Mouse (Mus musculus) cerebellum, adult 2 months (tissue): ENCODE measurements at regions not wholly inside any gene's neighbourhood (a gene's known extent, or its start where the extent isn't known, plus 50 kb on each side); places are given as distances from the start of the nearest gene placed in this dataset.

Experiments
- CTCF ChIP-seq: fragments of 200-500 bp; IDR thresholded peaks from 2 replicates; pipeline ENCODE4 v1.5.1; 2011; ENCODE audit warnings: low read depth, mild to moderate bottlenecking, control low read depth, low read length, moderate library complexity, borderline replicate concordance; ENCODE audit not compliant: insufficient read depth
- POLR2A ChIP-seq: fragments of 200-500 bp; IDR thresholded peaks from 2 replicates; pipeline ENCODE4 v1.6.1; 2011; ENCODE audit warnings: low read length, control low read depth, borderline replicate concordance; ENCODE audit not compliant: insufficient read depth

- no peak for TF ChIP-seq CTCF
- TF ChIP-seq POLR2A: no peak
These were observed 392.5 kb upstream of the Tenm3 start for GRCm38 (mm10) chr8:49236021-49236821.
